Mouse (Mus musculus): ENCODE results near the gene Gnmt.

DNA sequence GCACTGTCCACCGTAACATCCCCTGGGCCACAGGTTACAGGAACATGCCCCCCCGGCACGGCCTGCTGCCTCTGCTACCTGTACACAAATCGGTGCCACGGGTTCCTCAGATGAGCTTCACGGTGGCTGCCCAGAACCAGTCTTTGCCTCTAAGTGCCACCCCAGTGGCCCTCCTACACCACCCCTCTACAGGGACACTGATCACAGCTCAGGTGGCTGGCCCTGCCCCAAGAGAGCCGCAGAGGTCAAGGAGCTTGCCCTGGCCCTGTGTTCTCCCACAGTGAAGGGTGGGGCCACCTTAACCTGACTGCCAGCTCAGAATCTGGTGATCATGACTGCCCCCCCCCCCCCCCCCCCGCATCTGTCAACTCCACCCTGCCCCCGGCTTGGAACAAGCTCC is 50.6 kb downstream of the Gnmt start, which contains the start of gene Mea1:
- no peak for TF ChIP-seq POLR2A (IDR thresholded peaks at IDR 0.05; ENCODE audit: control insufficient read depth in 1 of 2, insufficient read depth in 1 of 2, low read depth in 1 of 2, low read length in 2 of 2, poor library complexity in 1 of 2)
- no peak for TF ChIP-seq CTCF (IDR thresholded peaks at IDR 0.05 in 2 of 3, conservative IDR thresholded peaks at IDR 0.05 in 1 of 3; ENCODE audit: control insufficient read depth in 1 of 3, insufficient read depth in 1 of 3, low read depth in 2 of 3, low read length in 3 of 3, poor library complexity in 1 of 3, severe bottlenecking in 1 of 3)
- no peak for TF ChIP-seq TAL1 (IDR thresholded peaks at IDR 0.05; ENCODE audit: low read length)
- TF ChIP-seq NELFE (IDR thresholded peaks at IDR 0.05; ENCODE audit: low read depth, low read length) = no peak
- TF ChIP-seq USF2 (IDR thresholded peaks at IDR 0.05; ENCODE audit: borderline replicate concordance in 1 of 2, insufficient read depth in 1 of 2, low read depth in 1 of 2, low read length in 2 of 2) = no peak
- TF ChIP-seq EP300 (IDR thresholded peaks at IDR 0.05; ENCODE audit: low read depth in 1 of 2, low read length in 2 of 2) = no peak
- no peak for TF ChIP-seq CHD1 (IDR thresholded peaks at IDR 0.05; ENCODE audit: low read depth, low read length)
- no peak for TF ChIP-seq POLR2AphosphoS2 (IDR thresholded peaks at IDR 0.05; ENCODE audit: low read length)
- no peak for TF ChIP-seq TBP (IDR thresholded peaks at IDR 0.05; ENCODE audit: low read depth, low read length)
